20 mouse cellular contexts compared by ENCODE assay signal in the genomic region with DNA sequence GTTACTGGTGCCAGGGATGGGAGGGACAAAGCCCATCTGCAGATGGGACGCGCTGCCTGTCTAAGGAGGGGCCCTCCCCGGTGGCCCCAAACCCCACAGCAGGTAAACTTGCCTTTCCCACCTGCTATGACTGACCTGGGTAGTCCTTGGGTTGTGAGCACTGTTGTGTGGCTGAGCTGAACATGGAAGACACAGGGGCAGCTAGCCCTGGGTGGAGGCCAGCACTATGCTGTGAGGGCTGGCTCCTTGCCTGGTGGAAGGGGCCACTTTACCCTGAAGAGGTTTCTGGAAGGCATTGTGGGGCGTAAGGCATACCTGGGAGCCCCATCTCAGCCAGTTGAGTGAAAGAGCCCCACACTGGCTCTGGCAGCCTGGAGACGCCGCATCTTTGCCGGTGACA. TPM values are rescaled to one million over a fixed set of nuclear protein-coding genes. Genes with fewer than 3 reads are reported as not detected.
DNase-seq lines count a peak whose midpoint lies in the region; ATAC-seq and TF ChIP-seq lines count a peak whose summit lies in the region.
"Had no signal": no experiment of that assay in that cellular context is flagged by ENCODE, and none has a peak within 500 bp of the region (broad histone marks: within the 10 kb centered on the region; RNA-seq: fewer than 3 reads in every experiment).

No protein-coding gene starts in this region.

- no peak for DNase-seq in gastrocnemius, adult 2 months
- DNase-seq in gastrocnemius, adult 18-20 months (ENCODE audit: low spot score): no peak
- DNase-seq in kidney, adult 2 months: no peak
- no peak for DNase-seq in kidney, postnatal 10 days
- no peak for DNase-seq in neural tube, embryonic 10.5 days (ENCODE audit: extremely low spot score, low spot score)
- DNase-seq in thymus, postnatal 0 days (ENCODE audit: low spot score): no peak
- no peak for DNase-seq in frontal cortex, adult 2 months (ENCODE audit: extremely low spot score in 1 of 2, low spot score in 1 of 2)
- DNase-seq: B cell, adult 2 months; cerebellum, adult 9-10 months; kidney, postnatal 14 days; thymus, adult 2 months had no signal

- no peak for TF ChIP-seq POLR2A in kidney, adult 2 months (IDR thresholded peaks at IDR 0.05; ENCODE audit: low read depth, low read length)

- peaks cover 2% of the 10 kb centered on the region; the same call in 1 of the 2 replicates for H3K36me3 ChIP-seq in kidney, adult 2 months (ENCODE audit: control insufficient read depth, insufficient read depth, low read length)
- H3K36me3 ChIP-seq in neural tube, embryonic 13.5 days: no peaks in the 10 kb centered on the region

- peak overlapping the region; percentile 86 for H3K4me3 ChIP-seq in gastrocnemius, adult 2 months
- H3K4me3 ChIP-seq in kidney, adult 2 months (ENCODE audit: insufficient read depth, low read depth, low read length): peak overlapping the region; percentile 47
- no peak overlapping the region for H3K4me3 ChIP-seq in neural tube, embryonic 13.5 days

- no peaks in the 10 kb centered on the region for H3K9me3 ChIP-seq in neural tube, embryonic 13.5 days

- intact Hi-C loops in gastrocnemius, adult 2 months (cut with DNase I): no loop called here

- no peak for TF ChIP-seq CTCF in gastrocnemius, adult 2 months (IDR thresholded peaks at IDR 0.05)
- TF ChIP-seq CTCF in kidney, adult 2 months (conservative IDR thresholded peaks at IDR 0.05; ENCODE audit: insufficient read depth, insufficient read length, low read depth, low read length): no peak

- 0 out of 2 replicates have a peak overlapping the region, but pooled peaks have one; percentile 43 for H3K9ac ChIP-seq in neural tube, embryonic 13.5 days

- H3K27me3 ChIP-seq in kidney, adult 2 months (replicated peaks; ENCODE audit: control insufficient read depth, insufficient read depth, low read length): no peaks in the 10 kb centered on the region
- no peaks in the 10 kb centered on the region for H3K27me3 ChIP-seq in neural tube, embryonic 13.5 days

- H3K27ac ChIP-seq in gastrocnemius, adult 2 months: peak overlapping the region; percentile 92
- H3K27ac ChIP-seq in kidney, adult 2 months (ENCODE audit: insufficient read depth, low read depth, low read length): no peak overlapping the region
- H3K27ac ChIP-seq in neural tube, embryonic 13.5 days (replicated peaks): no peak overlapping the region

- H3K4me2 ChIP-seq in neural tube, embryonic 13.5 days: no peak overlapping the region

- 72% methylated on average over 7 of the region's 7 CpGs for WGBS in kidney, adult 2 months
- WGBS in neural tube, embryonic 13.5 days: 94% methylated on average over 7 of the region's 7 CpGs

- no peak for ATAC-seq in neural tube, embryonic 13.5 days (ENCODE audit: low read depth)

- peaks cover 14% of the 10 kb centered on the region for H3K4me1 ChIP-seq in kidney, adult 2 months (ENCODE audit: control insufficient read depth, insufficient read depth, low read length)
- peaks cover 8% of the 10 kb centered on the region; the same call in 1 of the 2 replicates for H3K4me1 ChIP-seq in neural tube, embryonic 13.5 days (replicated peaks)

RNA-seq across cellular contexts. Expression of a gene that starts 4.5 kb away (rescaled TPM):
- not detected for total RNA-seq in gastrocnemius, adult 2 months (2021)
- total RNA-seq in gastrocnemius, adult 18-20 months (2021): not detected
- not detected in 2 replicates for polyA plus RNA-seq in kidney, adult 2 months (2012; rRNA removed)
- polyA plus RNA-seq in neural tube, embryonic 13.5 days (2015; fragmentation: Nextera tagmentation; extraction: Ambion mirVana): not detected in 2 replicates
- polyA plus RNA-seq in thymus, postnatal 0 days (2015; fragmentation: Nextera tagmentation; extraction: Ambion mirVana): not detected in 2 replicates
- not detected in 2 replicates for polyA plus RNA-seq in frontal cortex, adult 2 months (2012; rRNA removed)
- total RNA-seq: ES-E14; heart, postnatal 36 days; layer of hippocampus, postnatal 10 days; megakaryocyte, adult 5-6 weeks; monocyte, adult 5-6 weeks had no signal
- polyA plus RNA-seq: brain, embryonic 14.5 days; embryonic facial prominence, embryonic 11.5 days; limb, embryonic 14.5 days; thymus, adult 2 months had no signal

RNA-seq across cellular contexts. Expression of a gene that starts 11.1 kb away (rescaled TPM):
- total RNA-seq in gastrocnemius, adult 2 months (2021): 10 to 100 TPM; 34.4 to 53.7 TPM
- 10 to 100 TPM; 19.6 to 34.7 TPM for total RNA-seq in gastrocnemius, adult 18-20 months (2021)
- polyA plus RNA-seq in kidney, adult 2 months (2012; rRNA removed): 297 and 304 TPM in 2 replicates
- 78.3 and 82.0 TPM in 2 replicates for polyA plus RNA-seq in neural tube, embryonic 13.5 days (2015; fragmentation: Nextera tagmentation; extraction: Ambion mirVana)
- polyA plus RNA-seq in thymus, postnatal 0 days (2015; fragmentation: Nextera tagmentation; extraction: Ambion mirVana): 43.6 and 50.0 TPM in 2 replicates
- 123 and 130 TPM in 2 replicates for polyA plus RNA-seq in frontal cortex, adult 2 months (2012; rRNA removed)
- total RNA-seq: monocyte, adult 5-6 weeks had no signal

RNA-seq across cellular contexts. Expression of a gene that starts 13.3 kb away (rescaled TPM):
- 1 to 10 TPM; 2.8 to 7.3 TPM for total RNA-seq in gastrocnemius, adult 2 months (2021)
- total RNA-seq in gastrocnemius, adult 18-20 months (2021): 1 to 10 TPM; 6.3 to 7.5 TPM
- 165 and 192 TPM in 2 replicates for polyA plus RNA-seq in kidney, adult 2 months (2012; rRNA removed)
- polyA plus RNA-seq in neural tube, embryonic 13.5 days (2015; fragmentation: Nextera tagmentation; extraction: Ambion mirVana): 6.0 and 7.4 TPM in 2 replicates
- 14.7 and 14.9 TPM in 2 replicates for polyA plus RNA-seq in thymus, postnatal 0 days (2015; fragmentation: Nextera tagmentation; extraction: Ambion mirVana)
- polyA plus RNA-seq in frontal cortex, adult 2 months (2012; rRNA removed): 2.7 and 3.6 TPM in 2 replicates

RNA-seq across cellular contexts. Expression of a gene that starts 37.3 kb away (rescaled TPM):
- 1 to 10 TPM; 1.0 to 2.3 TPM for total RNA-seq in gastrocnemius, adult 2 months (2021)
- 1 to 10 TPM; 1.9 TPM for total RNA-seq in gastrocnemius, adult 18-20 months (2021)
- 12.2 and 14.5 TPM in 2 replicates for polyA plus RNA-seq in kidney, adult 2 months (2012; rRNA removed)
- polyA plus RNA-seq in neural tube, embryonic 13.5 days (2015; fragmentation: Nextera tagmentation; extraction: Ambion mirVana): 91.8 and 101 TPM in 2 replicates
- 11.9 and 12.2 TPM in 2 replicates for polyA plus RNA-seq in thymus, postnatal 0 days (2015; fragmentation: Nextera tagmentation; extraction: Ambion mirVana)
- polyA plus RNA-seq in frontal cortex, adult 2 months (2012; rRNA removed): 82.4 and 88.0 TPM in 2 replicates
- total RNA-seq: monocyte, adult 5-6 weeks had no signal

Comparison
In these comparisons a context has a peak if more than half of its experiments do, and no peak if none do; other contexts are left out.
1. RNA of a gene that starts 13.3 kb away (polyA plus RNA-seq): 165 to 192 TPM in kidney, adult 2 months; 14.7 to 14.9 TPM in thymus, postnatal 0 days, 6.0 to 7.4 TPM in neural tube, embryonic 13.5 days and 2.7 to 3.6 TPM in frontal cortex, adult 2 months; every median in the first group is over 10 times any median in the second.